Mouse (Mus musculus) layer of hippocampus, postnatal 14 days (tissue): ENCODE measurements at regions not wholly inside any gene's neighbourhood (a gene's known extent, or its start where the extent isn't known, plus 50 kb on each side); places are given as distances from the start of the nearest gene placed in this dataset.

Experiments
- DNase-seq, 2 experiments: peaks; one replicate each; pipeline ENCODE4 v3.0.0; 2021 to 2022; ENCODE audit warnings: low spot score in 2 of 2, mixed read lengths in 1 of 2

GRCm38 (mm10) chr5:6356161-6356560, 607.0 kb upstream of the Steap1 start:
- no peak for DNase-seq

GRCm38 (mm10) chr5:6347279-6347678, 598.2 kb upstream of the Steap1 start:
- DNase-seq, result peak in 1 of 2 experiments; percentile 53

DNA sequence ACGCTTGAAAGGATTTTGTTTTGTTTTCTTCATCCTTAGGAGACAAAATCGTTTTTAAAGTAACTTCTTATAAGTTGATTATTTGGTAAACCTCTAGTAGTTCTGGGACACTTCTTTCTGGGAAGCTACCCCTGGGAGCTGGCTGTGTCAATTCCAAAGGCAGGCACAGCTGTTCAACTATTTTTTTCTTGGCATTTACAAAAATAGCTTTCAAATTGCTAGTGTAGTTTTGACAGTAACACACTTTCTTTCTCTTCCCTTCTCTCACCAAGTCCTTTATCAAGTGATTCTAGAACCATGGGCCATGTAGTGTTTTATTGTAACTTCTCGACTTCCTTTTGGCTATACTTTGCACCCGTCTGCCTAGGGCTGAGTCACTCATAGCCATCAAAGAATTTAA, 595.6 kb upstream of the Steap1 start:
- peak in 1 of 2 experiments; percentile 9 for DNase-seq

GRCm38 (mm10) chr5:6329611-6330010, 580.5 kb upstream of the Steap1 start:
- DNase-seq, result no peak

DNA sequence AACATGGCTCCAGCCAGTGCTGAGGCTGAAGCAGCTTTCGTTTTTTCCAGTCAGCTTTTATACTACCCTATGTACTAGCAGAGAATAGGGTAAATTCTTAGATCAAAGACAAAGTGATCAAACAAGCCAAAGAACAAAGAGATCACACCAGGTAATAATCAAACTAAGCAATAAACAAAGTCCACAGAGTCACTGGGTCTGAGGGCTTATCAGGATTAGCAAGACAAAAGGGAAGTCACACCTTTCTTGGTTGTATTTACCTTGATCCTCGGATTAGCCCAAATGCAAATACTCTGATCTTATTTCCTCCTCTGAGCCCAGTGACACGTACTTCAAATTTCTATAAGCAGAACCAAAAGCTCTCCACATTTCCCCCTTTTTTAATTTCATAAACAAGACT, 579.4 kb upstream of the Steap1 start:
- DNase-seq, result no peak

DNA sequence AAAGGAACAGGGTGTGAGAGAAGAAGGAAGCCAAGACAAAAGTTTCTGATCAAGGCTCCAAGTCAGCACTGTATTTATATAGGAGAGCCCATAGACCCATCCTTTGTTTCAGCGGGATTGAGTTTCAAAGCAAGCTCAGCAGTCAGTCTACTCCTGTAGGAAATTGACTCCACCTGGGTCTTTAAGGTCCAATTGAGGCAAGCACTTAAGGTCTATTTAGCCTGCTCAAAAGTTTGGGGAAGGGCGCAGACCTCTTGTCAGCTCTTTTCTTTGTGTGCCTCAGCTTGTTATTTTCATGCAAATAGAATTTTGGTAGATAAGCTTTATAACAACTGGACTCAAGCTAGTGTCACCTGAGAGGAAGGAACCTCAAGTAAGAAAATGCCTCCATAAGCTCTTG, 549.4 kb upstream of the Steap1 start:
- DNase-seq, result no peak

GRCm38 (mm10) chr5:6294336-6294735, 545.2 kb upstream of the Steap1 start:
- DNase-seq, result no peak

DNA sequence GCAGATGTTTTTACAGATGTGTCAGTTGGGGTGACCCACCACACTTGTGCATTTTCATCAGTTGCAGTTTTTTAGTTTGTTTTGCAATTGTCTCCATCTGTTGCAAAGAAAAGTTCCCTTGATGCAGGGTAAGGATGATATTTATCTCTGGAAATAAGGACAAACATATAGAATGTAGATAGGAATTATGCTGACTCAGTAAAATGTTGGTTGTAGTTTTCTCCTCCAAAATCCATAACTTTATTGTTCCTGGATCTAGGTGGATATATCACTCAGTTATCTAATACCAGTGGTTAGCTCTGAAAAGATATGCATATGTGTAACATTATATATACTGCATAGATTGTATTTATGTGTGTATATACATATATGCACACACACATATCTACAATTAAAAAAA, 502.1 kb upstream of the Steap1 start:
- no peak for DNase-seq
